Mouse (Mus musculus) monocyte, adult 59 days (primary cell): Measurements from ENCODE around the gene Ensa. TPM values are rescaled to one million over a fixed set of nuclear protein-coding genes. Genes with fewer than 3 reads are reported as not detected.

Experiments
- total RNA-seq, 2 experiments: library from RNA; stranded (reverse); gene quantifications; one replicate each; pipeline ENCODE4 v1.2.4; 2023

Ensa gene
- total RNA-seq, result 100 to 1,000 TPM; 106 to 108 TPM

DNA sequence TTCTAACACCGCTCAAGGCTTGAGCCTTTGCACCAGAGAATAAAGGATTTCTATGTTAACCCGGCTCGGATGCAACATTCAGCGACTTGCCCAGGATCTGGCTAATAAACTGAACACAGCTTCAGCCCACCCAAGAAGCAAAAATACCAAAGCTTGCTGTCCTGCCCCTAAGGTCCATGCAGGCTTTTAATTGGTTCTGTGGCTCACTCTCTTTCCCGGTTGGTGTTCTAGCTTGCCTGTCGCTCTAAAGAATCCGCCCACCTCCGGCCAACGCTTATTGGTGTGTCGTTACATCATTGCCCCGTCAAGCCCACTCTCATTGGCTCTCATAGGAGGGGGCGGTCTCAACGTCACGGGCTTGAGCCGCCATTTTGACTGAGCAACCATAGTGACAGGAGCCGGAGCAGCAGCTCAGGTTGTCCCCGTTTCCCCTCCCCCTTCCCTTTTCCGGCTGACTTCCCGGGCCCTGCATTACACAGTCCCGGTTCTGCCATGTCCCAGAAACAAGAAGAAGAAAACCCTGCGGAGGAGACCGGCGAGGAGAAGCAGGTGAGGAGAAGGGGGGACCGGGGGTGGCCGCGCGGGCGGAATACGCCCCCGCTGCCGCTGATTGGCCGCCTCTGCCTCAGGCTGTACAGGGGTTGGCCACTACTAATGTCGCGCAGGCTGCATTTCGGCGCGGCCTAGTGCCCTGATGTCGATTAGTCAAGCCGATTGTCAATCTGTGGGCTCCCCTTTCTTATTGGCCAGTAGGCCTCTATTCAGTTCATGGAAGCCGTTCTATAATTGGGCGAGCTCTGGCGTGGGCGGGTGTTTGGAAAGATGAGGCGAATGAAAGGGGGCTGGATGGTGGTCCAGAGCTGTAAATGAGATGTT, at the start of gene Ensa:
Ensa (plus strand) TSS at position 366 of the 876 bp plus-strand sequence.

GRCm38 (mm10) chr3:95588604-95589086, 36.1 kb upstream of the Ensa start, which contains the start of gene Golph3l:
Gene Golph3l (plus strand): TSS chr3:95588934.

DNA sequence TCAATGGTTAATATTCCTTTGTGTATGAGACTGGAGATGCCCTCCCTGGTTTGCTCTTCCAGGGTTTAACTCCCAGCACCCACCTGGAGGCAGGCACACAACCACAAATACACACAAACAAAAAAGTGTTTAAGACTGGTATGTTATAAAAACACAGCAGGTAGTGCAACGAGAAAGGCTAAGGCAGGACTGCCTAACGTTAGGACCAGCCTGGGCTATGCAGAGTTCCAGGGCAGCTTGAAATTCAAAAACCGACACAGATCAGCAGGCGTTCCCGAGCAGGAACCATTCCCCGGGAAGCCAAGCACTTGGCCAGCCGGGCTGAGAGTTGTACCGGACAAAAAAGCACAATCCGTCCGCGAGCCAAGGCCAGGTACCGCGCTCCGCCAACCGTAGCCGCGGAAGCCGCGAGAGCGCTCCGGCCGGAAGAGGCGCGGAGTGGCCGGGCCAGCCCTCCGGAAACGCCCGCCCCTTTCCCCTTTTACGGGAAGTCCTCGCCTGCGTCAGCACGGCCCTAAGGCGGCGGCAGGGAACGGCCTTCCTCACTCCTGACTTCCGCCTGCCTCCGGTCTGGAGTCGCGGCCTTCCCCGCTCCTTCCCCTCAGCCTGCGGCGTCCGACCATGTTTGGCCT, 33.6 kb downstream of the Ensa start, which contains the start of gene Mcl1:
Mcl1 (plus strand) TSS at position 553 of the 632 bp plus-strand sequence.

Other genes with a start within 250 kb of the Ensa start
- not detected for gene 4930558C23Rik, start 222.2 kb upstream of the Ensa start, total RNA-seq
- gene Arnt, start 190.6 kb upstream of the Ensa start, total RNA-seq, result 10 to 100 TPM; 77.1 to 83.2 TPM
- gene Ctsk, start 125.7 kb upstream of the Ensa start, total RNA-seq, result 1 to 10 TPM; 1.5 to 1.8 TPM
- 1,000 to 10,000 TPM; 1,732 to 1,842 TPM for gene Ctss, start 98.2 kb upstream of the Ensa start, total RNA-seq
- not detected for gene Hormad1, start 65.3 kb upstream of the Ensa start, total RNA-seq
- gene Golph3l, start 36.1 kb upstream of the Ensa start, total RNA-seq, result 10 to 100 TPM; 37.5 to 42.9 TPM
- 100 to 1,000 TPM; 751 to 777 TPM for gene Mcl1, start 33.8 kb downstream of the Ensa start, total RNA-seq
- gene Adamtsl4, start 62.9 kb downstream of the Ensa start, total RNA-seq, result 1 to 10 TPM; 3.3 to 3.6 TPM
- 10 to 100 TPM; 39.5 to 67.9 TPM for gene Ecm1, start 114.6 kb downstream of the Ensa start, total RNA-seq
- 10 to 100 TPM; 22.4 to 28.7 TPM for gene Tars2, start 135.2 kb downstream of the Ensa start, total RNA-seq
- gene Rprd2, start 193.9 kb downstream of the Ensa start, total RNA-seq, result 10 to 100 TPM; 60.5 to 61.9 TPM
- 10 to 100 TPM; 31.8 to 38.9 TPM for gene Prpf3, start 230.9 kb downstream of the Ensa start, total RNA-seq
- 100 to 1,000 TPM; 127 to 131 TPM for gene Mrps21, start 246.5 kb downstream of the Ensa start, total RNA-seq